Mouse (Mus musculus) thymus, adult 2 months (tissue): ENCODE measurements around the gene AW551984.

Experiments
- CTCF ChIP-seq: fragments of 200-500 bp; IDR thresholded peaks from 2 replicates; pipeline ENCODE4 v1.5.1; 2012; ENCODE audit warnings: mild to moderate bottlenecking, control low read depth, low read length, moderate library complexity, borderline replicate concordance; ENCODE audit not compliant: control insufficient read depth, poor library complexity, insufficient read depth; ENCODE audit errors: extremely low read depth
- POLR2A ChIP-seq: fragments of 200-500 bp; IDR thresholded peaks from 2 replicates; pipeline ENCODE4 v1.6.1; 2012; ENCODE audit warnings: mild to moderate bottlenecking, low read length, control low read depth, moderate library complexity; ENCODE audit not compliant: control insufficient read depth, poor library complexity, insufficient read depth; ENCODE audit errors: extremely low read depth

- TF ChIP-seq POLR2A: no peak
- no peak for TF ChIP-seq CTCF
Observed at GRCm38 (mm10) chr9:39611953-39612352, 7.8 kb upstream of the AW551984 start.
